Mouse (Mus musculus): Measurements from ENCODE around the gene Slc9a8. TPM values are rescaled to one million over a fixed set of nuclear protein-coding genes. Genes with fewer than 3 reads are reported as not detected.

Gene Slc9a8
- total and polyA plus RNA-seq, 2 experiments, result 14.9 to 34.2 TPM

DNA sequence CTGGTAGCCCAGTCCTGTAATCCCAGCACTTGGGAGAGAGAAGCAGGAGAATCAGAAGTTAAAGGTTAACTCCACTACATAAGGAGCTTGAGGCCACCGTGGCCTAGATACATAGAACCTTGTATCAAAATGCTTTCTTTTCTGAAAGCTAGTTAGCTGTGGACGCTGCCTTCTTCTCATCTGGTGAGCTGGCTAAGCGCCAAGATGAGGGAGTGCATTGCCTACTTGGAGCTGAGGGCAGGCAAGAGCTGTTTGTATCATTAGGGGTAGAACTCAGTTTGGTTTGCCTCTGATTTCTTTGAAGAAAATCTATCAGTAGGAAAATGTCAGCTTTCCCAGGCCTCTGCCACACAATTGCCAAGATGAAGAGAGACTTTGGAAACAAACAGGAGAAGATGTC, 32.3 kb downstream of the Slc9a8 start:
- H3K27me3 ChIP-seq (ENCODE audit: control insufficient read depth, insufficient read depth, low read length), result no peaks in the 10 kb centered on the region
- TF ChIP-seq CTCF (IDR thresholded peaks at IDR 0.05; ENCODE audit: low read depth, low read length) (no peak), POLR2A (IDR thresholded peaks at IDR 0.05; ENCODE audit: extremely low read depth, insufficient read depth, low read length) (no peak)
- H3K9ac ChIP-seq (ENCODE audit: low read depth, low read length), result no peak overlapping the region
- peaks cover 27% of the 10 kb centered on the region for H3K36me3 ChIP-seq (ENCODE audit: control insufficient read depth, insufficient read depth, low read length)
- H3K4me1 ChIP-seq (ENCODE audit: control insufficient read depth, insufficient read depth, low read length), result no peaks in the 10 kb centered on the region
- no peaks in the 10 kb centered on the region for H3K79me2 ChIP-seq (ENCODE audit: control insufficient read depth, insufficient read depth, low read length)
- 56% methylated on average over 3 of the region's 3 CpGs for WGBS
- H3K27ac ChIP-seq (replicated peaks; ENCODE audit: insufficient read depth, low read depth, low read length), result no peak overlapping the region
- no peak overlapping the region for H3K4me3 ChIP-seq (ENCODE audit: insufficient read depth, low read depth, low read length)
- no peak for DNase-seq (ENCODE audit: extremely low read depth, low read depth, low spot score)

DNA sequence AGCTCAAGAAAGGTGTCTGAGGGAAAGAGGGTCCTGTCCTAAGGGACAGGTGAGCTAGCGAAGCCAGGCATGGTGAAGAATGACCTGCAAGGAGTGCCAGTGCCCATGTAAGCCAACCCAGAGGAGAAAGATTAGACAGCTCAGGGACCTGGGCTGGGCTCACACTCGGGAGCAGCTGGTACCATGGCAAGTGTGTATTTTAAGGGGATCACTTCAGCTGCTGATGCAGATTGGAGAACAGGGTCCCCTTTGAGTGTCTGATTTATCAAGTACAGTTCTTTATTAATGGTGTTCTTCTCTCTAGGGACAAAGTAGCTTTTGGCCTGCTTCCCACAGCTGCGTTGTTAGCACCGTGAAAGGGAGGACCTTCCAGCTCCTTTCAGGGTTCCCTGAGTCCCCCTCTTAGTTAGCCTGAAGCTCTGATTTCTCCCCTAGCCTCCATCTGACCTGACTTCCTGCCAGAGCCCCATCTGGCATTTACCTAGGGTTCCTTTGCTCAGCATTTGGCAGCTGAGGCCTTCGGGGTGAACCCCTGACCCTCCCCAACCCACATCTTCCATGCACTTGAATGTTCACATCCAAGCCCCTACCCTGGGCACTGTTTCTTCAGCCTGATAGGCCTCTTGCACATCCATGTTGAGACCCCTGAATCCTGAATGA, 35.0 kb downstream of the Slc9a8 start:
- no peaks in the 10 kb centered on the region for H3K79me2 ChIP-seq (ENCODE audit: control insufficient read depth, insufficient read depth, low read length)
- no peak overlapping the region for H3K9ac ChIP-seq (ENCODE audit: low read depth, low read length)
- H3K4me3 ChIP-seq (ENCODE audit: insufficient read depth, low read depth, low read length), result no peak overlapping the region
- H3K27ac ChIP-seq (replicated peaks; ENCODE audit: insufficient read depth, low read depth, low read length), result no peak overlapping the region
- H3K36me3 ChIP-seq (ENCODE audit: control insufficient read depth, insufficient read depth, low read length), result peaks cover 24% of the 10 kb centered on the region
- H3K4me1 ChIP-seq (ENCODE audit: control insufficient read depth, insufficient read depth, low read length), result no peaks in the 10 kb centered on the region
- TF ChIP-seq CTCF (IDR thresholded peaks at IDR 0.05; ENCODE audit: low read depth, low read length) (no peak), POLR2A (IDR thresholded peaks at IDR 0.05; ENCODE audit: extremely low read depth, insufficient read depth, low read length) (no peak)
- no peak for DNase-seq (ENCODE audit: extremely low read depth, low read depth, low spot score)
- no peaks in the 10 kb centered on the region for H3K27me3 ChIP-seq (ENCODE audit: control insufficient read depth, insufficient read depth, low read length)
- 93% methylated on average over 5 of the region's 5 CpGs for WGBS

DNA sequence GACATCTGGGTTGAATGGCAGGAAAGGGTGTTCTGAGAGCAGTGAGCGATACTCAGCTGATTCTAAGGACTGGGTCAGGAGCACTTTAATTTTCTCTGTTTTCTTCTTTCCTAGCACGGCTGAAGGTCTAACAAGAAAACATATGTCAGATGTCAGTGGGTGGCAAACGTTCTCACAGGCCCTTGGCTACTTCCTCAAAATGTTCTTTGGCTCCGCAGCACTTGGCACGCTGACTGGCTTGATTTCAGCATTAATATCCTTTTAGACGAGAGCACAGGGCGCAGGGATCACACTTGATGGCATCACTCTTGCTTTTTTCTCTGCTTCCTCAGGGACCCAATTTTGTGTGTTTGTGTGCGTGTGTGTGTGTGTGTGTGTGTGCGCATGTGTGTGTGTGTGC, 35.7 kb downstream of the Slc9a8 start:
- Histone ChIP-seq H3K9ac (ENCODE audit: low read depth, low read length) (no peak overlapping the region), H3K79me2 (ENCODE audit: control insufficient read depth, insufficient read depth, low read length) (no peaks in the 10 kb centered on the region), H3K4me3 (ENCODE audit: insufficient read depth, low read depth, low read length) (no peak overlapping the region), H3K36me3 (ENCODE audit: control insufficient read depth, insufficient read depth, low read length) (peaks cover 22% of the 10 kb centered on the region; the same call in 1 of the 2 replicates), H3K27me3 (ENCODE audit: control insufficient read depth, insufficient read depth, low read length) (no peaks in the 10 kb centered on the region), H3K27ac (replicated peaks; ENCODE audit: insufficient read depth, low read depth, low read length) (no peak overlapping the region), H3K4me1 (ENCODE audit: control insufficient read depth, insufficient read depth, low read length) (no peaks in the 10 kb centered on the region)
- no peak for DNase-seq (ENCODE audit: extremely low read depth, low read depth, low spot score)
- 87% methylated on average over 9 of the region's 9 CpGs for WGBS
- no peak for TF ChIP-seq CTCF (IDR thresholded peaks at IDR 0.05; ENCODE audit: low read depth, low read length)
- TF ChIP-seq POLR2A (IDR thresholded peaks at IDR 0.05; ENCODE audit: extremely low read depth, insufficient read depth, low read length), result no peak

DNA sequence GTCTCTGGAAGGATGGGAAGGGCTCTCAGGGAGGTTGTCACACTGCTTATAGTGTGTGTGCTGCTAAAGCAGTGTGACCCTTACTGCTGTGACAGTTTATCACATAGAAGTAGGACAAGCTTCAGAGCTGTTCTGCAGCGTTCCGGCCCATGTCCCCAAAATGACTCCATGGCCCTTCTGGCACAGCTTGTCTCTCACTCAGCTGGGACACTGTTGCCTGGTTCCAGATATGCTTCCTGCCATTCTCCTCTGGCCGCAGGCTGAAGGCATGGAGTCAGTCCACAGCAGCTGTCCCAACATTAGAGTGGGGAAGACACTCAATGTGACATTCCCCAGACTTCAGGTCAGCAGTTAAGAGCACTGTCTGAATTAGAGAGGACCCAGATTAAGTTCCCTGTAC, 37.0 kb downstream of the Slc9a8 start:
- no peaks in the 10 kb centered on the region for H3K79me2 ChIP-seq (ENCODE audit: control insufficient read depth, insufficient read depth, low read length)
- H3K4me3 ChIP-seq (ENCODE audit: insufficient read depth, low read depth, low read length), result no peak overlapping the region
- H3K36me3 ChIP-seq (ENCODE audit: control insufficient read depth, insufficient read depth, low read length), result peaks cover 16% of the 10 kb centered on the region; the same call in 1 of the 2 replicates
- no peaks in the 10 kb centered on the region for H3K4me1 ChIP-seq (ENCODE audit: control insufficient read depth, insufficient read depth, low read length)
- 93% methylated on average over 3 of the region's 3 CpGs for WGBS
- no peak for DNase-seq (ENCODE audit: extremely low read depth, low read depth, low spot score)
- H3K9ac ChIP-seq (ENCODE audit: low read depth, low read length), result no peak overlapping the region
- no peaks in the 10 kb centered on the region for H3K27me3 ChIP-seq (ENCODE audit: control insufficient read depth, insufficient read depth, low read length)
- no peak overlapping the region for H3K27ac ChIP-seq (replicated peaks; ENCODE audit: insufficient read depth, low read depth, low read length)
- TF ChIP-seq CTCF (IDR thresholded peaks at IDR 0.05; ENCODE audit: low read depth, low read length) (no peak), POLR2A (IDR thresholded peaks at IDR 0.05; ENCODE audit: extremely low read depth, insufficient read depth, low read length) (no peak)

DNA sequence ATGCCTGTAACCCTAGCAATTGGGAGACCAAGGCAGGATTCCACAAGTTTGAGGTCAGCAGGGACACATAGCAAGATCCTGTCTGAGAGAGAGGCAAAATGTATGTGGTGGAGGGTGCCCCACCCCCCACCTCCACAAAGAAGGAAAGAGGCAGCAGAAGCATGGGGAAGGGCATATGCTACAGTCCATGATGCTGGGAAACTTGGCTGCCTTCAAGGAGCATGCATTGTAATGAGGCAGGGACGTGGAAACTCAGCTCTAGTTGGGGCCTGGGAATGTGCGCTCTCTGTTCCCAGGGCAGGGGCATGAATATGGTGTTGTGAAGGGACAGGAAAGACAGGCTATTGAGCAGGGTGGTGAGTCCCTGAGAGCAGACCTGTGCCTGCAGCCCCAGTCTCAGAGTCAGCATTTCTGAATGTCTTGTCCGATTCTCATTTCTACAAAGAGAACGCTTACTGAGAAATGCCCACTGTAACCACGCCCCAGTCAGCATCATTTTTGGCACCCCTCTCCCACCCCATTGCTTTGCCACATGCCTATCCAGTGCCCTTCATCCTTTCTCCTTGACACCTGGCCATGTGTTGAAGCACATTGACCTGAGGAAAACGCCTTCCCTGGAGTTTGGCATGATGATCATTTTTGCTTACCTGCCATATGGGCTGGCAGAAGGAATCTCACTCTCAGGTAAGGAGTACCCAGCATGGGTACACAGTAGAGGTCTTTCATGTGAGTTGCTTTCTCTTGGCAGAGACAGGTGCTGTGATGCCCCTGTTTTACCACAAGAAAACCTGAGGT, 37.8 kb downstream of the Slc9a8 start:
- WGBS, result 96% methylated on average over 6 of the region's 6 CpGs
- peaks cover 11% of the 10 kb centered on the region; the same call in 1 of the 2 replicates for H3K36me3 ChIP-seq (ENCODE audit: control insufficient read depth, insufficient read depth, low read length)

More for the DNA sequence above, 37.8 kb downstream of the Slc9a8 start:
- no peaks in the 10 kb centered on the region for H3K4me1 ChIP-seq (ENCODE audit: control insufficient read depth, insufficient read depth, low read length)
- H3K9ac ChIP-seq (ENCODE audit: low read depth, low read length), result no peak overlapping the region
- TF ChIP-seq POLR2A (IDR thresholded peaks at IDR 0.05; ENCODE audit: extremely low read depth, insufficient read depth, low read length) (no peak), CTCF (IDR thresholded peaks at IDR 0.05; ENCODE audit: low read depth, low read length) (no peak)
- no peak overlapping the region for H3K4me3 ChIP-seq (ENCODE audit: insufficient read depth, low read depth, low read length)
- H3K79me2 ChIP-seq (ENCODE audit: control insufficient read depth, insufficient read depth, low read length), result no peaks in the 10 kb centered on the region
- DNase-seq (ENCODE audit: extremely low read depth, low read depth, low spot score), result no peak
- no peak overlapping the region for H3K27ac ChIP-seq (replicated peaks; ENCODE audit: insufficient read depth, low read depth, low read length)
- H3K27me3 ChIP-seq (ENCODE audit: control insufficient read depth, insufficient read depth, low read length), result no peaks in the 10 kb centered on the region

Data from liver, adult 2 months (tissue).